Mouse (Mus musculus): ENCODE measurements around the gene Pappa. TPM values are rescaled to one million over a fixed set of nuclear protein-coding genes. Genes with fewer than 3 reads are reported as not detected.

The Pappa gene
- total and polyA plus RNA-seq, 3 experiments = not detected

GRCm38 (mm10) chr4:65153601-65154000, 29.6 kb downstream of the Pappa start:
- Histone ChIP-seq H3K27ac (ENCODE audit: control insufficient read depth, low read depth, low read length) (no peak overlapping the region), H3K4me3 (ENCODE audit: control insufficient read depth in 1 of 2, insufficient read depth in 1 of 2, low read depth in 2 of 2, low read length in 2 of 2) (no peak overlapping the region), H3K9me3 (replicated peaks; ENCODE audit: insufficient read depth, low read length) (no peaks in the 10 kb centered on the region), H3K79me2 (ENCODE audit: control insufficient read depth, insufficient read depth, low read length, poor library complexity) (no peaks in the 10 kb centered on the region), H3K4me1 (ENCODE audit: control insufficient read depth in 1 of 2, insufficient read depth in 2 of 2, low read length in 2 of 2) (no peaks in the 10 kb centered on the region), H3K27me3 (ENCODE audit: control insufficient read depth in 1 of 2, insufficient read depth in 2 of 2, low read length in 2 of 2) (no peaks in the 10 kb centered on the region), H3K36me3 (ENCODE audit: control insufficient read depth in 1 of 2, insufficient read depth in 2 of 2, low read length in 2 of 2) (no peaks in the 10 kb centered on the region), H3K9ac (ENCODE audit: control insufficient read depth, low read depth, low read length, poor library complexity, severe bottlenecking) (no peak overlapping the region)
- TF ChIP-seq GATA1 (IDR thresholded peaks at IDR 0.05; ENCODE audit: low read depth, low read length) (no peak), BHLHE40 (IDR thresholded peaks at IDR 0.05; ENCODE audit: borderline replicate concordance, low read depth, low read length) (no peak), POLR2AphosphoS2 (IDR thresholded peaks at IDR 0.05; ENCODE audit: low read length) (no peak), RAD21 (IDR thresholded peaks at IDR 0.05; ENCODE audit: low read depth, low read length) (no peak), TBP (IDR thresholded peaks at IDR 0.05; ENCODE audit: low read depth, low read length) (no peak), NRF1 (IDR thresholded peaks at IDR 0.05; ENCODE audit: insufficient read depth, low read depth, low read length, poor library complexity, severe bottlenecking) (no peak), ZMIZ1 (IDR thresholded peaks at IDR 0.05; ENCODE audit: low read depth, low read length) (no peak), USF2 (IDR thresholded peaks at IDR 0.05; ENCODE audit: borderline replicate concordance in 1 of 2, insufficient read depth in 1 of 2, low read depth in 1 of 2, low read length in 2 of 2) (no peak), JUND (IDR thresholded peaks at IDR 0.05; ENCODE audit: low read depth, low read length) (no peak), E2F4 (IDR thresholded peaks at IDR 0.05; ENCODE audit: borderline replicate concordance, low read depth, low read length) (no peak), CHD1 (IDR thresholded peaks at IDR 0.05; ENCODE audit: low read depth, low read length) (no peak), EP300 (IDR thresholded peaks at IDR 0.05; ENCODE audit: low read depth in 1 of 2, low read length in 2 of 2) (no peak), GABPA (IDR thresholded peaks at IDR 0.05; ENCODE audit: low read depth, low read length) (no peak), SIN3A (IDR thresholded peaks at IDR 0.05; ENCODE audit: low read length) (no peak), HCFC1 (IDR thresholded peaks at IDR 0.05; ENCODE audit: low read depth, low read length) (no peak), UBTF (IDR thresholded peaks at IDR 0.05; ENCODE audit: borderline replicate concordance, insufficient read depth, low read depth, low read length) (no peak), MXI1 (IDR thresholded peaks at IDR 0.05; ENCODE audit: low read depth, low read length) (no peak), MEF2A (IDR thresholded peaks at IDR 0.05; ENCODE audit: extremely low read depth, insufficient replicate concordance, low read depth, low read length, poor library complexity, severe bottlenecking) (no peak), CTCF (IDR thresholded peaks at IDR 0.05 in 2 of 3, conservative IDR thresholded peaks at IDR 0.05 in 1 of 3; ENCODE audit: control insufficient read depth in 1 of 3, insufficient read depth in 1 of 3, low read depth in 2 of 3, low read length in 3 of 3, poor library complexity in 1 of 3, severe bottlenecking in 1 of 3) (no peak), ZKSCAN1 (IDR thresholded peaks at IDR 0.05; ENCODE audit: low read depth, low read length) (no peak)
- no peak for DNase-seq (ENCODE audit: low read depth, low spot score)

- no peak overlapping the region for H3K4me3 ChIP-seq (ENCODE audit: control insufficient read depth in 1 of 2, insufficient read depth in 1 of 2, low read depth in 2 of 2, low read length in 2 of 2)
- no peaks in the 10 kb centered on the region for H3K4me1 ChIP-seq (ENCODE audit: control insufficient read depth in 1 of 2, insufficient read depth in 2 of 2, low read length in 2 of 2)
- no peaks in the 10 kb centered on the region for H3K9me3 ChIP-seq (replicated peaks; ENCODE audit: insufficient read depth, low read length)
- DNase-seq (ENCODE audit: low read depth, low spot score) = no peak
- H3K27ac ChIP-seq (ENCODE audit: control insufficient read depth, low read depth, low read length) = no peak overlapping the region
- no peaks in the 10 kb centered on the region for H3K36me3 ChIP-seq (ENCODE audit: control insufficient read depth in 1 of 2, insufficient read depth in 2 of 2, low read length in 2 of 2)
- H3K27me3 ChIP-seq (ENCODE audit: control insufficient read depth in 1 of 2, insufficient read depth in 2 of 2, low read length in 2 of 2) = no peaks in the 10 kb centered on the region
- H3K9ac ChIP-seq (ENCODE audit: control insufficient read depth, low read depth, low read length, poor library complexity, severe bottlenecking) = no peak overlapping the region
- no peaks in the 10 kb centered on the region for H3K79me2 ChIP-seq (ENCODE audit: control insufficient read depth, insufficient read depth, low read length, poor library complexity)
- TF ChIP-seq TBP (IDR thresholded peaks at IDR 0.05; ENCODE audit: low read depth, low read length) (no peak), POLR2A (IDR thresholded peaks at IDR 0.05; ENCODE audit: control insufficient read depth in 1 of 2, insufficient read depth in 1 of 2, low read depth in 1 of 2, low read length in 2 of 2, poor library complexity in 1 of 2) (no peak), ZC3H11A (IDR thresholded peaks at IDR 0.05; ENCODE audit: low read depth, low read length) (no peak), CTCF (IDR thresholded peaks at IDR 0.05 in 2 of 3, conservative IDR thresholded peaks at IDR 0.05 in 1 of 3; ENCODE audit: control insufficient read depth in 1 of 3, insufficient read depth in 1 of 3, low read depth in 2 of 3, low read length in 3 of 3, poor library complexity in 1 of 3, severe bottlenecking in 1 of 3) (no peak), ZKSCAN1 (IDR thresholded peaks at IDR 0.05; ENCODE audit: low read depth, low read length) (no peak), CHD2 (IDR thresholded peaks at IDR 0.05; ENCODE audit: low read length) (no peak), USF1 (IDR thresholded peaks at IDR 0.05; ENCODE audit: low read depth, low read length) (no peak), GATA1 (IDR thresholded peaks at IDR 0.05; ENCODE audit: low read depth, low read length) (no peak), MYC (IDR thresholded peaks at IDR 0.05; ENCODE audit: low read depth, low read length) (no peak), E2F4 (IDR thresholded peaks at IDR 0.05; ENCODE audit: borderline replicate concordance, low read depth, low read length) (no peak), MAZ (IDR thresholded peaks at IDR 0.05; ENCODE audit: low read depth, low read length) (no peak), JUND (IDR thresholded peaks at IDR 0.05; ENCODE audit: low read depth, low read length) (no peak)
Measured at GRCm38 (mm10) chr4:65156231-65156630, 32.3 kb downstream of the Pappa start.
